Mouse (Mus musculus) NIH3T3 (cell line): ENCODE results near the gene Kctd13.

ENCODE experiments used
- DNase-seq: peaks from one replicate; pipeline ENCODE4 v3.0.0-alpha.2; 2012; ENCODE audit warnings: low read depth

Kctd13 gene

DNA sequence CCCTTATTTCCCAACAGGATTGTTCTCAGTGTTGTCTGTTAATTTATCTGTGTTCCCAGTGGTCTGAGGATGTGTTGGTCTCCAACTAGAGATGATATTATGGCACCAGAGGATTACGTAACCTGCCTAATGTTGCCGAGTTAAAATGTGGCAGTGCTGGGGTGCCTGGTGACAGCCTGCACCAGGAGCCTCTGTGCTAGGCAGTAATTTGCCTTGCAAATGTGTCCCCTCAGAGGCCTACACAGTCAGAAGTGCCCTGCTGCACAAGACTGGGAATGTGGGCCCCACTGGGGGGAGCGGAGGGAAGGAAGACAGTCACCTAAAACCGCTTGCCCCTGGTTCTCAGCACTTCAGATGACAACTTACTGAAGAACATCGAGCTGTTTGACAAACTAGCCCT is 13.1 kb downstream of the Kctd13 start:
- DNase-seq, result no peak

DNA sequence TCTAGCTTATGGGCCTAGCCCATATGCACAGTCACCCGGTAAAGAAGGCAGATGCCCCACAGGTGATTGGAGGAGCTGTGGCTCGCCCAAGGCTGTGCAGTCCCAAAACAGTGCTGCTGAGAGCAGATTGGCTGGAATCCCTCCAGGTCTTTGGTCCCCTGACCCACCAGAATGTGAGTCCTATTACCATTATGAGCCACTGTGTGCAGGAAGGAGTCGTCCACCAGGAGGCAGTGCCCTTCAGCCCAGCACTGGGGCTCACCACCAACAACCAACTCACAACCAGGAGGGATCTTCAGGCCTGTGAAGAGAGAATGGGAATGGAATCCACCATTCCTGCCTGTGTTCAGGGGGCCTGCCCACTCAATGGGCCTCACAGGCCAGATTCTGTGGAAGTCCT is 17.9 kb downstream of the Kctd13 start:
- peak; percentile 73 for DNase-seq

DNA sequence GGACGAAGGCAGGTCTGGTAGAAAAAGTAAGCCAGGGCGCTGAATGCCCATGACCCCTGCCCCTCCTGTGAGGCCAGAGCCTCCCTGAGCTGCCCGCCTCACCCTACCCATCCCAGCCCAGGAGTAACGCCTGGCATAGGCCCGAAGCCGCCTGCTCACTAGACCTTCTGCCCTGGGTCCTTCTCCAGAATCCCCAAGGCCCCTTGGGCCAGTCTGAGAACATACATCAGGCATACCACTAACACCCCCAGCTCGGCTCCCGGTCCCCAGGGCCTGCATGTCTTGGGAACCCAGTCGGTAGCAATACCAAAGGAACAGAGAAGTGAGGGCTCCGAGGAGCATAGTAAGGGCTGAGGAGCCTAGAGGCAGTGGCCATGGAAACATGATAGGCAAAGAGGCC is 19.9 kb downstream of the Kctd13 start:
- DNase-seq, result no peak

DNA sequence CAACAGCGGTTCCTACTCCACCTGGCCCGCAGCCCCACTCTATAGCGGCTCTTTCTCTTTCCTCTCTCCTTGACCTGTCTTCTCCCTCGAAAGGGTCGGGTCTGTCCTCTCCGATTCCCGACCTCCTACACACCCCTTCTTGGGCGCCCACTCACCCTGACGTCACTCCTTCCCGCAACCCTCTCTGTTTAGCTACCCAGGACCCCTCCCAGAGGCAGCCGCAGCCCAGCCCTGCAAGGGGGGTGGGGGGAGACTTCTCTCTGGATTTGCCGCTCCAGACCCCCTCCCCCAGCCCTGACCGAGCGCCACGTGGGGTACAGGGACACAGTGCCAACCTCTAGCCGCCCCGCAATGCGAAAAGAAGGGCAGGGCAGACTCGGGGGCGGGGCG is 20.7 kb downstream of the Kctd13 start, which contains the start of gene Asphd1:
Gene Asphd1, minus strand, starts transcription at position 180 of the 390 bp plus-strand sequence.
- no peak for DNase-seq

DNA sequence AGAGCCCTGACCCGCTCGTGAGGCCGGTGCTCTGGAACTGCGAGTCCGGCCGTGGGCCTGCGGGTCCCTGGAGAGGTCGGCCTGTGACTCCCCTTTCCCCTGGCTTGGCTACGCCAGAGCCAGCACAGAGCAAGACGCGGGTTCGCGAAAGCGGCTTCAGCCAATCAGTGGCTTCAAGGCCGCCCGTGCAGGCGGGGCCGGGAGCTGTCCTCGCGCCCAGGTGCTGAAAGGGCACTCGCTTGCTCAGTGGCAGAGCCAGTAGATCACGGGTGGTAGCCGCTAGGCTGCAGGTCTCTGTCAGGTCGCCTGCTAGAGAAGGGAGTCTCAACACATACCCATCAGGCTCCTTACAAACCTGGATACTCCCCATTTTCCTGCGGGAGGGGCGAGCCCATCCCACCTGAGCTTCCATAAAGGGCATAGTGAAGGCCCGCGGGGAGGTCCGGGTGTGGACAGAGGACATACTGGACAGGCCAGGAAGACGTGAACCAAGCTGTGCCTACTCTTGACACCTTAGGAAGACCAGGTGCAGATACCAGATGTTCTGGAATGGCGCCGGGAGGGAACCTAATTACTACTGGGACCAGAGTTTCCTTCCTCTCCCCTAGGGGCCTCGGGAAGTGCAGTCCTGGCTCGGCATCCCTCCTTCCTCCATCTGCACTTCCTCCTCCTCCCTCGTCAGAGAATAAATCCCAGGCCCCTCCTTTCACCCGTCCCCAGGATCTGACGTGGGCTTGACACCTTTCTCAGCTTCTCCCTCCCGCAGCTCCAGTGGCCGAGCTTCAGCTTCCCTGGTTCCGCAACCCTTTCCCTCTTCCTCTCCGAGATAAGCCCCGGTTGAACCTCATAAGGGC is 21.3 kb downstream of the Kctd13 start, which contains the start of gene Sez6l2:
Gene Sez6l2, plus strand, starts transcription at position 771 of the 854 bp plus-strand sequence.
- DNase-seq, result peak; percentile 88

DNA sequence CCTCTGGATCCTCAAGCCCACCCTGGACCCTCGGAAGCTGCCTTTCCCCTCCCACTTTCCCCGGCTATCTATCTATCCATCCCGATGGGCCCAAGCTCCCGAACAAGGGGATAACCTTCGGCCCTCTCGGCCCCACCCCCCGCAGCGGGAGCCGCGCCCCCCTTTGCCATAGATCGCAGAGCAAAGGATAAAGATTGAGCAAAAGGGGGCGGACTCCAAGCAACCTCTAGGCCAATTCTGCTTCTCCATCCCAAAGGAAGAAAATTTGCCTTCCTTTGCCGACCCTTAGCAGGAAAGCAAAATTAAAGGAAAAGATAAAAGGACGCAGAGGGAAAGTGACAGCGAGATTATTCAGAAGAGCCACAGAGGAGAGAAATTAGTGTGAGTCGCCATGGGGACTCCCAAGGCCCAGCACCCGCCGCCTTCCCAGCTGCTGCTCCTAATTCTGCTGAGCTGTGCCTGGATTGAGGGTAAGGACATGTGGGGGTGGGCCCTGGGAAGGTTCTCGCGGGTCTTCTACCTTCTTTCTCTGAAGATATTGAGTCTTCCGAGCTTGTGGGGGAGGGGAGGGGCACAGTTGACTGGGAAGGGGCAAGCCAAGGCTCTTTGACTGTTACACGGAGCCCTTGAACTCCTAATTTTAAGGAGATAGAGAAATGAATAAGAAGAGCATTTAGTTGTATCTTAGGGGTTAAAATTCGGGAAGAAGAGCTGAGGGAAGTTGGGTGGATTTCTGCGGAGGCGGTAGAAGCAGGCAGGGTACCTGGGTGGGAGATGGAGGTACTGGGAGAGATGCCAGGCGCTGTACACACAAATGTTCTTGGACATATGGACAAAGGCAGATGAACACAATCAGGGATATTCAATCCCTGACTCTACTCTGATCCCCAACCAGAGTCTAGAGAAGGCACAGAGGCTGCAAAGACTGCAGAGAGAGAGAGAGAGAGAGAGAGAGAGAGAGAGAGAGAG is 22.3 kb downstream of the Kctd13 start:
- DNase-seq, result no peak

DNA sequence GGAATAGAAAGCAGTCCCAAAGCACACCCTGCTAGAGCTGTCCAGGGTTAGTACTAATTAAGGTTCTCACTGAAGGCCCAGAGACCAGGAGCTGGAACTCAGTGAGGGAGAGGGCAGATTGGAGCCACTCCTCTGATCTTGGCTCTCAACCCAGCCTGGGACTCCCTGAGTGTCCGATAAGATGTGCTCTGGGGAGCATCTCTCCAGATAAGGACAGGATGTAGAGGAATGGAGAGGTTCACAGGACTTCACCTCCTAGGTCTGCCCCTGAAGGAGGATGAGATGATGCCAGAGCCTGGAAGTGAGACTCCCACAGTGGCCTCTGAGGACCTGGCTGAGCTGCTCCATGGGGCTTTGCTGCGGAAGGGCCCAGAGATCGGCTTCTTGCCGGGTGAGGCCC is 23.1 kb downstream of the Kctd13 start:
- no peak for DNase-seq

DNA sequence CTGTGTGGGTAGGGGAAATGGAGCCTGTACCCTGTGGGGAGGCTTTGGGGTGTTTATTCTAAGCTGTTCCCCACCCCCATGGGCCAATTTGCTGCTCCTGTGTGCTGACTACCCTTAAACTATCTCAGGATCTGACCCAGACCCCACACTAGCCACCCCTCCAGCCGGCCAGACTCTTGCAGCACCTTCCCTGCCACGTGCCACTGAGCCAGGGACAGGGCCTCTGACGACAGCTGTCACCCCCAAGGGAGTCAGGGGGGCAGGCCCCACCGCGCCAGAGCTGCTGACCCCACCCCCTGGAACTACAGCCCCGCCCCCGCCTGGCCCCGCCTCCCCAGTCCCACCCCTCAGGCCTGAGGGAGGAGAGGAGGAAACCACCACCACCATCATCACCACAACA is 24.0 kb downstream of the Kctd13 start:
- DNase-seq, result no peak

DNA sequence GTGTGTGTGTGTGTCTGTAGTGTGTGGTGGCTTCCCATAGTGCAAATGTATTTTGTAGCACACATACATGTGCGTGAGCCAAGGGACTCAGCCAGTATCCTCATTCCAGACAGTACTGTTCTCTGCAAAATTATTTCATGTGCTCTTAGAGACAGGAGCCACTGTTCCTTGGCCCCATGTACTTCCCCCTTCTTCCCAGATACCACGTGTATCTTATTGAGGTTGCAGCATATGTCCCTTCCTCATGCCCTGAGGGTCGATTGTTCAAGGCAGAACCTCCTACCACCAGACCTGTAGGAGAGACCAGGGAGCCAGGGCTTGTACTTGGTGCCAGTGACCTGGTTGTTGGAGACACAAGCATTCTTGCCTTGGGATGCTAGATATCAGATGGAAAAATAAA is 26.4 kb downstream of the Kctd13 start:
- no peak for DNase-seq

DNA sequence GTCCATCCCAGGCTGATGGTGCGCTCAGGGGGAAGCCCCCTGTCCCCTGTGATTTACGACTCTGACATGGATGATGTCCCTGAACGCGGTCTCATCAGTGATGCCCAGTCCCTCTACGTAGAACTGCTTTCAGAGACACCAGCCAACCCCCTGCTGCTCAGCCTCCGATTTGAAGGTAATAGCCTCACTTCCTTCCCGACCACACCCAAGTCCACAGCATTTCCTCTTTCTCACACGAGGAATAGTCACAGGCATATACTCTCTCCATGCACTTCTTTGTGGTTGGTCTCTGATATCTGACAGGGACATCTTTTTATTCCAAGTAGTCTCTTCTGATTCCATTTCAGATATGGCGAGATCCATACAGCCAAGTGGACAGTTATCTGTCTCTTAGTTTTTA is 31.1 kb downstream of the Kctd13 start:
- no peak for DNase-seq

DNA sequence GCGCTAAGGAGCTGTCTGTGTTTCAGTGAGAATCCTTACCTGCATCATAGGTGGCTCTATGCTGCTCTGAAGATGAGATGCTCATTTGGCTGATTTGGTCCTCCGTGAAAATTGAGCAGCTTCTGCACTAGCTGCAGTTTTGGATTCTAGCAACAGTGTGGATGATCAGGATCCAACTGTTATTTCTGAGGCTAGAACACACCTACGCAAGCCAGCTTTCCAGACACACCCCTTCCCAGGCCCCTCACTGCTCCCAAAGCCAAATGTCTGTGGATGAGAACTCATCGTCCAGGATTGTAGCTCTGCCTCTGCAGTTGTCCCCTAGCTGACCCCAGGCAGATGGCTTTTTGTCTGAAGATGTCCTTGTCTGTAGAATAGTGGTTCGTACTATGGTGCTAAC is 32.4 kb downstream of the Kctd13 start:
- DNase-seq, result no peak

DNA sequence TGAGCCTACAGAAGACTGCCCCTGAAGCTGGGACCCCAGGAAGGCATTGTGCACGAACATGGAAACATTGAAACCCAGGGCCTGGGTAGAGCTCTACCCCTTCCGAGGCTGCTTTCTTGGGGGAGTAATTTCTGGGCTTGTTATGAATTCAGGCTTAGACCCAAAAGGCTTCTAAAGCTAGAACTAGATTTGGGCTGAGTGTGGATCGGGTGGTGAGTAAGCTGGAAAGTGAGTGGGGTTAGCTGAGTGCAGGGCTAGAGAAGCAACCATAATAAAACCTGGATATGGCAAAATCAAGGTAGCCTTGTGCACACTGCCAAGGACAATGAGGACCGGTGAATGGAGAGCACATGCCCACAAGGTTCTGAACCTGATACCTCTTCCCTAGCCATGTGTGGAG is 33.3 kb downstream of the Kctd13 start:
- DNase-seq, result no peak

DNA sequence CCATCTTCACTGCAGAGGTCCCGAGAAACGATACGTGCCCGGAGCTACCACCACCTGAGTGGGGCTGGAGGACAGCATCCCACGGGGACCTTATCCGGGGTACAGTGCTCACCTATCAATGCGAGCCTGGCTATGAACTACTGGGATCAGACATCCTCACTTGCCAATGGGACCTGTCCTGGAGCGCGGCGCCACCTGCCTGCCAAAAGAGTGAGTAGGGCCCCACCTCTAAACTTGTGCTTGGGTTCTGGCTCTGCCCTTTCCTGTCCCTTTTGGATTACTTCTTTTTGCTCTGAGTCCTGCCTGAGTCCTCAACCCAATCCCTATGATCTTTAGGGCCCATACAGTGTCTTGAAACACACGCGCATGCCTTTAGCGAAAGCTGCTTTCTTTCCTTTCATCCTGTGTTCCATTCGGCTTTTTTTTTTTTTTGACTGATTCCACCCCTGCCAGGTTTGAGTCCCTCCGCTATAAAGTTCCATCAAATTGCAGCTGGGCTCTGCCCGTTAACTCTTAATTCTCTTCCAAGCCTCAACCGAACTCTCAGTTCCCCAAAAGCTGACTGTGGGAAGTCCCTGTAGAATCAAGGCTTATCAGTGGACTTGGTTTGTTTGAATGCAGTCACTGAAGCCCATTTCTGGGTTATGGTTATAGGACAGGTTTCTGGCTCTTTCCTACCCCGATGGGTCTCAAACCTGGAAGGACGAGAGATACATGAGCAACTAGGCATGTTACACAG is 35.0 kb downstream of the Kctd13 start:
- DNase-seq, result peak; percentile 62

DNA sequence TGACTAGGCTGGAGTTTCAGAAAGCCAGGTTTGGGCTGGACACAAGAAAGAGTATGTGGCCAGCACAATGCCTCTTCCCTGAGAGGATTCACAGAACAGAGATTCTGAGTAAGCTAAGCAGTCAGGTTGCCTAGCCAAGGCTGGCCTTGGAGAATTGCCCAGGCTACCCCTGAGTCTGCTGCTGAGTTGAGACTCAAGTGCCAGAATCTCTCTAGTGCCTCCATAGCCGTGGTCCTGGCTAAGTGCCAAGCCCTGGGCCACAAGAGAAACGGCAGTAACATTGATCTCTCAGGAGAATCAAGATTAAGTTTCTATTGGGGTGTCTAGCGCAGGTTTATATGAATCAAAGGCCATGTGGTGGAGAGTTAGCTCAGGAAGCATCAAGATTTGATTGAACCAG is 36.9 kb downstream of the Kctd13 start:
- DNase-seq, result peak; percentile 18

DNA sequence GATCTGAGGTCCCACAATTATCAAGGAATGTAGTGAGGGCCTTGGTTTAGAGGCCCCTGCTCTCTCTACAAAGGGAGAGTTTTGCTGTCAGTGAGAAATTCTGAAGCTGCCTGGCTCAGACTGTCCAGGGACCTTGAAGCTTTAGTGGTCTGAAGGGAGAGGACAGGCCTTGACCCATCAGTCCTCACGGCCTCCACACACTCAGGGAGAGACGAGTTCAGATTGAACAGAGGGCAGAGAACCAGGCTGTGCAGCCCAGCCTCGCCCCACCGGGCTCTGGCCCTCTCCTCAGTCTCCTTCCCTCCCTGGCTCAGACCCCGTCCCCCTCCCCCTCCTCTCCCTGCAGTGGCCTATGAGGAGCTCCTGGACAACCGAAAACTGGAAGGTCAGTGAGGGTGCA is 38.7 kb downstream of the Kctd13 start:
- no peak for DNase-seq

DNA sequence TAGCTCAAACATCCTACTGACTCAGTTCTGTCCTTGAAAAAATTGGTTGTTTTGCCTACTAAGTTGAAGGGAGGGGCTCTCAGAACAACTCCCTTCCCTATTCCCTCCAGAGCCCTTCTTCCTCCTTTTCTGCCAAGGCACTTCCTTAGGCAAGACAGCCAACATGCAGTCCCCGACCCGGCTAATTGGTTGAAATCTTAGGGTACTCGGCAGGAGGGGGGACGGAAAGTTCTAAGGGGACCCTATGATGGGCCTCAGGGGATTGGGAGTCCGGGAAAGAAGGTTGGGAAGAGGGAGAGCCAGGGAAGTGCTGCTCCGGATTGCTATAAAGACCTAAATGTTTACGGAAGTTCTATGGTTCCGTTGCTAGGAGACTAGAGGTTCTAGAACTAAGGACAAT is 46.8 kb downstream of the Kctd13 start:
- peak; percentile 45 for DNase-seq

DNA sequence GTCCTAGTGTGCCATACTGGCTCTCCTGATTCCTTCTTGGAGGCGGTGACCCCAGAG is 47.0 kb downstream of the Kctd13 start, which contains the start of gene Cdipt:
Gene Cdipt, plus strand, starts transcription at position 22 of the 57 bp plus-strand sequence.
- no peak for DNase-seq

DNA sequence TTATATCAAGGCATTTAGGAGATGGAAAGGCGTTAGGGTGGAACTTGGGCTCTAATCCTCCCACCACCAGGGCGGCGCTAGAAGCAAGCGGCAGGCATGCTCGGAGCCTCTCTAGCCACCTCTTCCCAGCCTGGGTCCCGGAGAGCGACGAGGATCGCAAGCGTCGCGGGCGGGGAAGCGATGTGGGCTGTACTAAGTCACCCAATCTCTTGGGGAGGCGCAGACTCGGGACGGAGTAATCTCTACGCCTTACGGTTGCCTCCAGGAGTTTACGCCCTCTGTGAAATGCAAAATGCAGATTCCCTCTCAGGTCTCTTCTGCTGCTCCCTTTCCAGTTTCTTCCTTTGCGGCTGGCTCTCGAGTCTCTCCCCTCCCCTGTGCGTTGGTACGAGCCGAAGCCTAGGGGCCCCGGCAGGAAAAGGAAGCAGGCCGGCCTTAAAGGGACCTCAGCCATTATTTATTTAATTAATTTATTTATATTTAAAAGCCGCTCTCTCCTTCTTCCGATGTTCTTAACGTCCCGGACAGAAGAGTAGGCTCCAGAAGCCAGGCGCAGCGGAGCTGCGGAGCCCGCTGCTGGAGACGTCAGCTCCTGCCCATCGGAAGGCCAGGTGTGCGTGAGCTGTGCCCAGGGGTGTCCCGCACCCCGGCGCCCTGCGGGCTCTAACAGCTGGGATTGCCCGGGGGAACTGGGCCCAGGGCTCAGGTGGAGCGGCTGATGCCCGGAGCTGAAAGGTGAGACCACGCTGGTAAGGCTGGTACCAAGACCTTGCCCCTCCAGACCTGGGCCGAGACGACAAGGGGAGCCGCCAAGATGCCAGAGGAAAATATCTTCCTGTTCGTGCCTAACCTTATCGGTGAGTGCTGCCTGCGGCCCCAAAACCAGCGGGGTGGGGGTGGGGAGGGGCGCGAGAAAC is 47.5 kb downstream of the Kctd13 start, which contains the start of gene Cdiptos:
Gene Cdiptos, minus strand, starts transcription at position 149 of the 917 bp plus-strand sequence.
- DNase-seq, result peak; percentile 97

DNA sequence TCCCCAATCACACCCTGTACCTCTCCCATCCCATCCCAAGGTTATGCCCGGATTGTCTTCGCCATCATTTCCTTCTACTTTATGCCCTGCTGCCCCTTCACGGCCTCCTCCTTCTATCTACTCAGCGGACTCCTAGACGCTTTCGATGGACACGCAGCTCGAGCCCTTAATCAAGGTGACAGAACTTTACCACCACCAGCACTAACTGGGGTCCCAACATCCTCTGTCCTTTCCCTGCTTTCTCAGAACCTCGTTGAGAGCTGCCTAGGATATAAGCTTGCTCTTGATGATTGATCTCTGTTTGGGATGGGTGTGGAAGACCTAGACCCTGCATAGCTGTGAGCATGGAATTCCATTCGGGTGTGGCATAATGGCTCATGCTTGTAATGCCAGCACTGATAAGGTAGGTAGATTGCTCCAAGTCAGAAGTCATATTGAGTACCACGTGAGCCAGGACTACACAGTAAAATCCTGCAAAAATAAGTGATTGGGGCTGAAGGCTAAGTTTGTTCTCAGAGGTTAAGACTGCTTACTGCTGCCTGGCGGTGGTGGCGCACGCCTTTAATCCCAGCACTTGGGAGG is 48.3 kb downstream of the Kctd13 start:
- no peak for DNase-seq

DNA sequence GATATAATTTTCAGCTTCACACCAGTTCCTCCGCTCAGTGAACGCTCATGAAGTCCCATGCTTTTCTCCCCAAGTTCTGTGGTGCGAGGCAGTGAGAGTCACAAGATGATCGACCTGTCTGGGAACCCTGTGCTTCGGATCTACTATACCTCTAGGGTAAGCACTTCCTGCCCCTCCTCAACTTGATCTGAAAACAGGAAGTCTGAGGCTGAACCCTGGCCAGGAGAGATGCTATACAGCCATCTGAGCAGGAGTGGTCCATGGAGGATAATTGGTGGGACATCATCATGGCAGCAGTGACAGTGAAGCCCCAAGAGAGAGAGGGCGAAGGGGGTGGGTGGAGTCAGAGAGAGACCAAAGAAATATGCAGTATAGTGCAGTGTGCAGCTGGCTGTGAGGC is 50.2 kb downstream of the Kctd13 start:
- no peak for DNase-seq

DNA sequence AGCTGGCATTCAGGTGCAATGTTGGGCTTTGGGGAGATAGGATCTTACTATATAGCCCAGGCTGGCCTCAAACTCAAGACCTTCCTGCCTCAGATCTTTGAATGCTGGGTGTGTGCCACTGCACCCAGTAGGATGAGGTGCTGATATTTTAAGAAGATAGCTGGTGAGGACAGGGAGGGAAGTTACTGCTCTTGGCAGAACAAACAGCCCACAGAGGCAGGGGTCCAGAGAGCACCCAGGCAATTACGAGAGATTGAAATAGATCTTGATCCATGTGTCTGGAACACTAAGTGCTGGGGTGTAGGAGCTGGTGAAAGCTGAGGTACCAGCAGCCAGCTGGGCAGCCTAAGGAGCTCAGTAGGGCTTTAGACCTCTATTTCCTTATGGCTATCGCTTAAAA is 52.9 kb downstream of the Kctd13 start:
- DNase-seq, result no peak
